Mouse (Mus musculus) liver, embryonic 14.5 days (tissue): ENCODE data around the gene Fstl3. TPM values are rescaled to one million over a fixed set of nuclear protein-coding genes. Genes with fewer than 3 reads are reported as not detected.

ENCODE experiments used
- ATAC-seq: fragments of 200-750 bp; cut with Nextera tagmentation; 2 replicates; pipeline ENCODE4 v1.8.0; 2017; ENCODE audit warnings: moderate number of reproducible peaks, mild to moderate bottlenecking, moderate library complexity; ENCODE audit not compliant: insufficient read depth
- DNase-seq, 3 experiments: peaks; one replicate each; pipeline ENCODE4 v3.0.0-alpha.2; 2012 to 2013; ENCODE audit warnings: low read depth in 3 of 3, low spot score in 3 of 3
- H3K27ac ChIP-seq: fragments of 300-500 bp; sonication (generic); 2 replicates; pipeline ENCODE4 v1.5.1; 2014; ENCODE audit warnings: moderate library complexity, mild to moderate bottlenecking, control low read depth, inconsistent platforms
- H3K27me3 ChIP-seq: fragments of 300-500 bp; sonication (generic); 2 replicates; pipeline ENCODE4 v1.6.1; 2014; ENCODE audit warnings: mild to moderate bottlenecking, low read length, moderate library complexity; ENCODE audit not compliant: control insufficient read depth, insufficient read depth
- H3K36me3 ChIP-seq: fragments of 300-500 bp; sonication (generic); replicated peaks from 2 replicates; pipeline ENCODE4 v1.6.1; 2014; ENCODE audit warnings: low read depth; ENCODE audit not compliant: control insufficient read depth, insufficient read depth
- H3K4me1 ChIP-seq, 2 experiments: fragments of 200-500 bp in 1 of 2; fragments of 300-500 bp in 1 of 2; sonication (generic) in 1 of 2; replicated peaks; 2 replicates each; pipeline ENCODE4 v1.6.1; 2012 to 2014; ENCODE audit warnings: antibody characterized with exemption in 1 of 2, inconsistent platforms in 1 of 2, low read length in 1 of 2; ENCODE audit not compliant: control insufficient read depth in 2 of 2, insufficient read depth in 2 of 2
- H3K4me2 ChIP-seq: fragments of 300-500 bp; sonication (generic); 2 replicates; pipeline ENCODE4 v1.6.1; 2014; ENCODE audit warnings: low read depth, mild to moderate bottlenecking, control low read depth, moderate library complexity
- H3K4me3 ChIP-seq, 2 experiments: fragments of 200-500 bp in 1 of 2; fragments of 300-500 bp in 1 of 2; sonication (generic) in 1 of 2; 2 replicates each; pipeline ENCODE4 v1.5.1; 2012 to 2014; ENCODE audit warnings: low read depth in 2 of 2, low read length in 2 of 2, mild to moderate bottlenecking in 2 of 2, control low read depth in 1 of 2, inconsistent platforms in 1 of 2, moderate library complexity in 1 of 2; ENCODE audit not compliant: insufficient read depth in 1 of 2
- H3K9ac ChIP-seq: fragments of 300-500 bp; sonication (generic); replicated peaks from 2 replicates; pipeline ENCODE4 v1.6.1; 2014; ENCODE audit warnings: mild to moderate bottlenecking, control low read depth, moderate library complexity
- H3K9me3 ChIP-seq: fragments of 300-500 bp; sonication (generic); 2 replicates; pipeline ENCODE4 v1.6.1; 2016; ENCODE audit warnings: low read length, mixed read lengths; ENCODE audit not compliant: control insufficient read depth
- CTCF ChIP-seq: IDR thresholded peaks from 2 replicates; pipeline ENCODE4 v1.5.1; 2016; ENCODE audit warnings: antibody characterized with exemption, low read depth, control low read depth
- EP300 ChIP-seq: IDR thresholded peaks from 2 replicates; pipeline ENCODE4 v1.6.1; 2016; ENCODE audit warnings: antibody characterized with exemption, low read depth
- WGBS: fragments of 180-500 bp; shearing (Covaris S2); extraction: QIAGEN DNeasy Blood & Tissue Kit; methylation state at CpG from one replicate; pipeline ENCODE4 v1.1.7; 2014; ENCODE audit not compliant: insufficient replicate concordance; 5-methylcytosine and 5-hydroxymethylcytosine counted together
- polyA plus RNA-seq, 2 experiments: library from polyadenylated mRNA; depleted of rRNA in 1 of 2; stranded (reverse) in 1 of 2; unstranded in 1 of 2; fragments of >200 nt; fragmentation: Nextera tagmentation in 1 of 2; extraction: Ambion mirVana in 1 of 2; gene quantifications; 2 replicates each; pipeline versions ENCODE4 v1.2.1 to v1.2.3; 2012 to 2014

Fstl3 gene
- polyA plus RNA-seq, 2 experiments, result 0.23 to 0.56 TPM

- no peak for ATAC-seq
- no peaks in the 10 kb centered on the region for H3K36me3 ChIP-seq
- H3K4me1 ChIP-seq, result no peaks in the 10 kb centered on the region
- H3K9ac ChIP-seq, result no peak overlapping the region
- DNase-seq, result no peak
- no peaks in the 10 kb centered on the region for H3K27me3 ChIP-seq
- TF ChIP-seq CTCF, result no peak
- TF ChIP-seq EP300, result no peak
- H3K9me3 ChIP-seq, result no peaks in the 10 kb centered on the region
- no peak overlapping the region for H3K4me2 ChIP-seq
- no peak overlapping the region for H3K27ac ChIP-seq
- no peak overlapping the region for H3K4me3 ChIP-seq
- WGBS, result 75% methylated on average over 12 of the region's 12 CpGs
These were observed 38.8 kb downstream of the Fstl3 start for GRCm38 (mm10) chr10:79815671-79816494.

- Histone ChIP-seq H3K9me3 (no peaks in the 10 kb centered on the region), H3K4me2 (no peak overlapping the region), H3K9ac (no peak overlapping the region), H3K27me3 (no peaks in the 10 kb centered on the region), H3K4me3 (no peak overlapping the region), H3K4me1 (no peaks in the 10 kb centered on the region), H3K36me3 (no peaks in the 10 kb centered on the region), H3K27ac (no peak overlapping the region)
- DNase-seq (no peak), ATAC-seq (no peak)
- TF ChIP-seq CTCF, result peak; percentile 44; the same call in 1 of the 2 replicates
- TF ChIP-seq EP300, result no peak
- WGBS, result 42% methylated on average over 2 of the region's 2 CpGs
These were observed 40.0 kb downstream of the Fstl3 start for GRCm38 (mm10) chr10:79817111-79817510.

GRCm38 (mm10) chr10:79818225-79818624, 41.2 kb downstream of the Fstl3 start:
- DNase-seq (no peak), ATAC-seq (no peak)
- H3K4me3 ChIP-seq, result no peak overlapping the region
- H3K4me1 ChIP-seq, result no peaks in the 10 kb centered on the region
- no peak overlapping the region for H3K4me2 ChIP-seq
- TF ChIP-seq EP300 (no peak), CTCF (no peak)
- no peak overlapping the region for H3K9ac ChIP-seq
- no peaks in the 10 kb centered on the region for H3K36me3 ChIP-seq
- no peak overlapping the region for H3K27ac ChIP-seq
- 43% methylated on average over 4 of the region's 4 CpGs for WGBS
- H3K9me3 ChIP-seq, result no peaks in the 10 kb centered on the region
- H3K27me3 ChIP-seq, result no peaks in the 10 kb centered on the region

GRCm38 (mm10) chr10:79819606-79820005, 42.5 kb downstream of the Fstl3 start:
- no peaks in the 10 kb centered on the region for H3K27me3 ChIP-seq
- TF ChIP-seq CTCF (no peak), EP300 (no peak)
- no peak overlapping the region for H3K27ac ChIP-seq
- no peaks in the 10 kb centered on the region for H3K9me3 ChIP-seq
- no peaks in the 10 kb centered on the region for H3K36me3 ChIP-seq
- H3K4me2 ChIP-seq, result no peak overlapping the region
- no peak for DNase-seq
- H3K9ac ChIP-seq, result no peak overlapping the region
- H3K4me1 ChIP-seq, result peaks cover 0 to 2% of the 10 kb centered on the region in 2 experiments; a peak in 1 of 4 replicates
- no peak for ATAC-seq
- H3K4me3 ChIP-seq, result no peak overlapping the region
- 76% methylated on average over 17 of the region's 17 CpGs for WGBS

- peaks cover 0 to 3% of the 10 kb centered on the region in 2 experiments; a peak in 1 of 4 replicates for H3K4me1 ChIP-seq
- H3K9me3 ChIP-seq, result no peaks in the 10 kb centered on the region
- H3K27ac ChIP-seq, result no peak overlapping the region
- WGBS, result 66% methylated on average over 8 of the region's 8 CpGs
- H3K36me3 ChIP-seq, result no peaks in the 10 kb centered on the region
- no peak overlapping the region for H3K9ac ChIP-seq
- ATAC-seq (no peak), DNase-seq (no peak)
- H3K4me2 ChIP-seq, result no peak overlapping the region
- TF ChIP-seq EP300, result no peak
- no peak for TF ChIP-seq CTCF
- no peaks in the 10 kb centered on the region for H3K27me3 ChIP-seq
- H3K4me3 ChIP-seq, result no peak overlapping the region
These were observed 43.2 kb downstream of the Fstl3 start for GRCm38 (mm10) chr10:79820277-79820676.
